Mouse (Mus musculus) kidney, adult 9 months (tissue): ENCODE measurements around the gene Rsrc1.
"Not testable (repeated sequence)": the region's sequence is repeated elsewhere in the genome, so short reads cannot be mapped to it uniquely, and the experiment has no call there.

Experiments used
- DNase-seq: peaks from one replicate; pipeline ENCODE4 v3.0.0; 2022

Gene Rsrc1

GRCm38 (mm10) chr3:66985539-66986286 lies 4.5 kb downstream of the Rsrc1 start:
- peak; percentile 83 for DNase-seq

GRCm38 (mm10) chr3:66986287-66986560 lies 5.0 kb downstream of the Rsrc1 start:
- DNase-seq = no peak

- no peak for DNase-seq
These were observed 15.6 kb downstream of the Rsrc1 start for GRCm38 (mm10) chr3:66996820-66997219.

GRCm38 (mm10) chr3:67036387-67037062 lies 55.3 kb downstream of the Rsrc1 start:
- no peak for DNase-seq

- no peak for DNase-seq
These were observed 78.6 kb downstream of the Rsrc1 start for GRCm38 (mm10) chr3:67059755-67060154.

GRCm38 (mm10) chr3:67070575-67071488 lies 89.6 kb downstream of the Rsrc1 start:
- DNase-seq = no peak

GRCm38 (mm10) chr3:67073653-67074052 lies 92.5 kb downstream of the Rsrc1 start:
- DNase-seq = not testable (repeated sequence)

- DNase-seq = no peak
These were observed 94.3 kb downstream of the Rsrc1 start for GRCm38 (mm10) chr3:67075484-67075883.

- DNase-seq = no peak
These were observed 103.6 kb downstream of the Rsrc1 start for GRCm38 (mm10) chr3:67084742-67085141.

GRCm38 (mm10) chr3:67108428-67108827 lies 127.2 kb downstream of the Rsrc1 start:
- no peak for DNase-seq

GRCm38 (mm10) chr3:67116317-67116716 lies 135.1 kb downstream of the Rsrc1 start:
- no peak for DNase-seq

- no peak for DNase-seq
These were observed 151.3 kb downstream of the Rsrc1 start for GRCm38 (mm10) chr3:67132521-67132920.

GRCm38 (mm10) chr3:67135749-67136375 lies 154.7 kb downstream of the Rsrc1 start:
- DNase-seq = no peak

GRCm38 (mm10) chr3:67144952-67145351 lies 163.8 kb downstream of the Rsrc1 start:
- no peak for DNase-seq

GRCm38 (mm10) chr3:67146280-67146679 lies 165.1 kb downstream of the Rsrc1 start:
- DNase-seq = no peak

- DNase-seq = no peak
These were observed 166.1 kb downstream of the Rsrc1 start for GRCm38 (mm10) chr3:67147246-67147645.

- DNase-seq = peak; percentile 6
These were observed 216.0 kb downstream of the Rsrc1 start for GRCm38 (mm10) chr3:67197179-67197578.

GRCm38 (mm10) chr3:67213047-67213457 lies 231.9 kb downstream of the Rsrc1 start:
- DNase-seq = no peak

GRCm38 (mm10) chr3:67232617-67233241 lies 251.5 kb downstream of the Rsrc1 start:
- DNase-seq = no peak

- not testable (repeated sequence) for DNase-seq
These were observed 261.3 kb downstream of the Rsrc1 start for GRCm38 (mm10) chr3:67242451-67242850.

- peak; percentile 6 for DNase-seq
These were observed 286.3 kb downstream of the Rsrc1 start for GRCm38 (mm10) chr3:67267448-67267847.

- no peak for DNase-seq
These were observed 298.6 kb downstream of the Rsrc1 start for GRCm38 (mm10) chr3:67279781-67280180.

- no peak for DNase-seq
These were observed 299.1 kb downstream of the Rsrc1 start for GRCm38 (mm10) chr3:67280247-67280646.
